Mouse (Mus musculus): ENCODE results near the gene Olfr221.

DNA sequence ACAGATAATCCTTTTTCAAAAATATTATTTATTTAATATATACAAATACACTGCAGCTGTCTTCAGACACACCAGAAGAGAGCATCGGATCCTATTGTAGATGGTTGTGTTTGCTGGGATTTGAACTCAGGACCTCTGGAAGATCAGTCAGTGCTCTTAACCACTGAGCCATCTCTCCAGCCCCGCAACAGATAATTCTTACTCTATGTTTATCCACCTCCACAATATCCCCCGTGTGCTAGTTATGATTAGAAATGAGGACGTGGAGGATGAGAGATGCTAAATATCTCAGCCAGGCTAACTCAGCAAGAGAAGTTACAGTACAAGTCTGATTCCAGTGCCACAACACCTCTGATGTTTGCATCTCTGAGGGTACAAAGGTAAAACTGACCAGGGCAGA lies 47.8 kb downstream of the Olfr221 start:
- TF ChIP-seq CTCF (IDR thresholded peaks at IDR 0.05; ENCODE audit: low read depth) (no peak), EP300 (IDR thresholded peaks at IDR 0.05; ENCODE audit: low read depth) (no peak)

Data from liver, postnatal 0 days (tissue).